Mouse (Mus musculus) brain, embryonic 14.5 days (tissue): ENCODE results near the gene 3110009E18Rik. TPM values are rescaled to one million over a fixed set of nuclear protein-coding genes. Genes with fewer than 3 reads are reported as not detected.

ENCODE experiments used
- DNase-seq: peaks from one replicate; pipeline ENCODE4 v3.0.0-alpha.2; 2011; ENCODE audit warnings: low read depth
- CTCF ChIP-seq: fragments of 200-500 bp; IDR thresholded peaks from 2 replicates; pipeline ENCODE4 v1.5.1; 2012; ENCODE audit warnings: inconsistent platforms, mild to moderate bottlenecking, moderate library complexity, borderline replicate concordance; ENCODE audit not compliant: insufficient read depth, insufficient read length; ENCODE audit errors: extremely low read depth
- POLR2A ChIP-seq: fragments of 200-500 bp; IDR thresholded peaks from 2 replicates; pipeline ENCODE4 v1.6.1; 2012; ENCODE audit warnings: mild to moderate bottlenecking, inconsistent platforms, borderline replicate concordance; ENCODE audit not compliant: poor library complexity, insufficient read depth, insufficient read length, severe bottlenecking; ENCODE audit errors: extremely low read depth
- polyA plus RNA-seq: library from polyadenylated mRNA; depleted of rRNA; stranded (reverse); fragments of >200 nt; gene quantifications from 2 replicates; pipeline ENCODE4 v1.2.3, GENCODE M21; 2012; rRNA removed

The 3110009E18Rik gene
- polyA plus RNA-seq, 1 experiment, result 6.6 TPM

GRCm38 (mm10) chr1:120221285-120221684 is 100.3 kb downstream of the 3110009E18Rik start:
- TF ChIP-seq CTCF, result no peak
- no peak for TF ChIP-seq POLR2A
- DNase-seq, result peak; percentile 13

- TF ChIP-seq CTCF (no peak), POLR2A (no peak)
- no peak for DNase-seq
Observed at GRCm38 (mm10) chr1:120223613-120224012, 102.6 kb downstream of the 3110009E18Rik start.

- no peak for DNase-seq
- TF ChIP-seq CTCF, result no peak
- TF ChIP-seq POLR2A, result no peak
Observed at GRCm38 (mm10) chr1:120229723-120230471, 108.9 kb downstream of the 3110009E18Rik start.

GRCm38 (mm10) chr1:120231334-120231733 is 110.3 kb downstream of the 3110009E18Rik start:
- TF ChIP-seq CTCF (peak; percentile 77), POLR2A (no peak)
- peak; percentile 65 for DNase-seq

- no peak for TF ChIP-seq POLR2A
- no peak for TF ChIP-seq CTCF
- no peak for DNase-seq
Observed at GRCm38 (mm10) chr1:120232170-120232569, 111.2 kb downstream of the 3110009E18Rik start.

GRCm38 (mm10) chr1:120235631-120236215 is 114.7 kb downstream of the 3110009E18Rik start:
- TF ChIP-seq POLR2A (no peak), CTCF (no peak)
- no peak for DNase-seq

- TF ChIP-seq CTCF, result no peak
- TF ChIP-seq POLR2A, result no peak
- DNase-seq, result no peak
Observed at GRCm38 (mm10) chr1:120236424-120236823, 115.4 kb downstream of the 3110009E18Rik start.

- TF ChIP-seq POLR2A (no peak), CTCF (no peak; the same call in 1 of the 2 replicates)
- DNase-seq, result no peak
Observed at GRCm38 (mm10) chr1:120237068-120237467, 116.1 kb downstream of the 3110009E18Rik start.

Other genes starting within 250 kb of the 3110009E18Rik start
- 8.4 and 9.5 TPM in 2 replicates for gene Tmem177, start 208.0 kb upstream of the 3110009E18Rik start, polyA plus RNA-seq
- gene Cfap221, start 124.0 kb upstream of the 3110009E18Rik start, polyA plus RNA-seq, result 0.13 and 0.52 TPM in 2 replicates
- gene Sctr, start 114.3 kb upstream of the 3110009E18Rik start, polyA plus RNA-seq, result 1.2 and 1.7 TPM in 2 replicates
- gene Tmem37, start 47.1 kb upstream of the 3110009E18Rik start, polyA plus RNA-seq, result 5.0 and 5.4 TPM in 2 replicates
- 514 and 714 TPM in 2 replicates for gene Dbi, start 109 bp upstream of the 3110009E18Rik start, polyA plus RNA-seq
- 3.0 and 3.7 TPM in 2 replicates for gene Steap3, start 151.5 kb downstream of the 3110009E18Rik start, polyA plus RNA-seq
- gene C1ql2, start 219.4 kb downstream of the 3110009E18Rik start, polyA plus RNA-seq, result 3.7 and 6.0 TPM in 2 replicates